Mouse (Mus musculus) kidney, adult 2 months (tissue): Measurements from ENCODE around the gene Slc9a3r1.

Experiments
- CTCF ChIP-seq: fragments of 200-500 bp; conservative IDR thresholded peaks from 2 replicates; pipeline ENCODE4 v1.5.1; 2011; ENCODE audit warnings: low read depth, mild to moderate bottlenecking, control low read depth, low read length, moderate library complexity, mixed read lengths; ENCODE audit not compliant: insufficient read depth, insufficient read length
- POLR2A ChIP-seq: fragments of 200-500 bp; IDR thresholded peaks from one replicate; pipeline ENCODE4 v1.6.1; 2011; ENCODE audit warnings: low read depth, low read length, control low read depth

GRCm38 (mm10) chr11:115172825-115173287 lies 9.7 kb downstream of the Slc9a3r1 start:
- TF ChIP-seq CTCF = no peak
- no peak for TF ChIP-seq POLR2A
